Mouse (Mus musculus): ENCODE data around the gene Usp32. TPM values are rescaled to one million over a fixed set of nuclear protein-coding genes. Genes with fewer than 3 reads are reported as not detected.
"Not testable (repeated sequence)": the region's sequence is repeated elsewhere in the genome, so short reads cannot be mapped to it uniquely, and the experiment has no call there.

Gene Usp32
- polyA plus RNA-seq, 2 experiments, result 5.9 to 10.7 TPM

GRCm38 (mm10) chr11:85170058-85170740, 30.2 kb upstream of the Usp32 start, which contains the start of gene 1700125H20Rik:
TSS of gene 1700125H20Rik (plus strand) at chr11:85170404.
- Histone ChIP-seq H3K4me2 (replicated peaks; ENCODE audit: low read depth, low read length, severe bottlenecking) (peak within 1 kb of the TSS; percentile 61), H3K9me3 (ENCODE audit: control insufficient read depth, low read length) (no peaks in the 10 kb centered on the region), H3K4me1 (ENCODE audit: control insufficient read depth, insufficient read depth, low read length) (no peaks in the 10 kb centered on the region), H3K36me3 (ENCODE audit: control insufficient read depth, insufficient read depth, low read length) (no peaks in the 10 kb centered on the region), H3K9ac (ENCODE audit: low read depth, low read length, severe bottlenecking) (peak within 1 kb of the TSS; percentile 58), H3K27me3 (ENCODE audit: control insufficient read depth, insufficient read depth, low read length) (no peaks in the 10 kb centered on the region), H3K4me3 (replicated peaks; ENCODE audit: low read length) (peak within 1 kb of the TSS; percentile 31), H3K27ac (replicated peaks; ENCODE audit: low read depth, low read length) (no peak within 1 kb of the TSS)
- WGBS, result 9% methylated on average over 21 of the region's 21 CpGs
- TF ChIP-seq POLR2A (IDR thresholded peaks at IDR 0.05; ENCODE audit: borderline replicate concordance, extremely low read depth, insufficient read depth, insufficient read length), result peak; percentile 42; the same call in 1 of the 2 replicates
- peak; percentile 87 for ATAC-seq (ENCODE audit: low FRiP score, low read depth)
- peak; percentile 96 for DNase-seq (ENCODE audit: low spot score)

DNA sequence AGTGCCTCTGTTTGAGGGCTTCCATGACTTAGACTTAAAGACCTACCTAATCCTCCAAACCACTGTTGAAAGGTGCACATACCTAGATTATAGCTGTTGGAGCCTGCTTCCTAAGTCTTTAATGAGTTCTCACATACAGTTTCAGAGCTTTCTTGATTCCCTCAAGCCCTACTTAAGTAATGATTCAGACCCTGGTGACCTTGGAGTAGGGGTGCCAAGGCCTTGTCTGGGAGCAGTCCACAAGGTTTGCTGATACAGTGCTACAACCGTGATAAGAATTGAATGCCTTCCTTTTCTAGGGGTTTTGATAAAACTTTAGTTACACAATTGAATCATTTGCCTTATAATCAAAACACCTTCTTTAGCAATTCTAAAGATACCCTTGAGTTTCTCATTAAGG, 27.5 kb upstream of the Usp32 start:
- DNase-seq (ENCODE audit: low spot score) (no peak), ATAC-seq (ENCODE audit: low FRiP score, low read depth) (no peak)
- H3K27me3 ChIP-seq (ENCODE audit: control insufficient read depth, insufficient read depth, low read length), result no peaks in the 10 kb centered on the region
- H3K27ac ChIP-seq (replicated peaks; ENCODE audit: low read depth, low read length), result no peak overlapping the region
- no peak for TF ChIP-seq POLR2A (IDR thresholded peaks at IDR 0.05; ENCODE audit: borderline replicate concordance, extremely low read depth, insufficient read depth, insufficient read length)
- no peak overlapping the region for H3K9ac ChIP-seq (ENCODE audit: low read depth, low read length, severe bottlenecking)
- H3K4me3 ChIP-seq (replicated peaks; ENCODE audit: low read length), result no peak overlapping the region
- no peaks in the 10 kb centered on the region for H3K9me3 ChIP-seq (ENCODE audit: control insufficient read depth, low read length)
- H3K4me1 ChIP-seq (ENCODE audit: control insufficient read depth, insufficient read depth, low read length), result no peaks in the 10 kb centered on the region
- H3K4me2 ChIP-seq (replicated peaks; ENCODE audit: low read depth, low read length, severe bottlenecking), result no peak overlapping the region
- WGBS, result 79% methylated on average over 1 of the region's 1 CpGs
- H3K36me3 ChIP-seq (ENCODE audit: control insufficient read depth, insufficient read depth, low read length), result no peaks in the 10 kb centered on the region

GRCm38 (mm10) chr11:85164371-85164770, 24.4 kb upstream of the Usp32 start:
- no peaks in the 10 kb centered on the region for H3K4me1 ChIP-seq (ENCODE audit: control insufficient read depth, insufficient read depth, low read length)
- no peak for ATAC-seq (ENCODE audit: low FRiP score, low read depth)
- DNase-seq (ENCODE audit: low spot score), result no peak
- no peaks in the 10 kb centered on the region for H3K36me3 ChIP-seq (ENCODE audit: control insufficient read depth, insufficient read depth, low read length)
- H3K27ac ChIP-seq (replicated peaks; ENCODE audit: low read depth, low read length), result no peak overlapping the region
- no peaks in the 10 kb centered on the region for H3K27me3 ChIP-seq (ENCODE audit: control insufficient read depth, insufficient read depth, low read length)
- no peaks in the 10 kb centered on the region for H3K9me3 ChIP-seq (ENCODE audit: control insufficient read depth, low read length)
- H3K4me2 ChIP-seq (replicated peaks; ENCODE audit: low read depth, low read length, severe bottlenecking), result no peak overlapping the region
- TF ChIP-seq POLR2A (IDR thresholded peaks at IDR 0.05; ENCODE audit: borderline replicate concordance, extremely low read depth, insufficient read depth, insufficient read length), result no peak
- H3K9ac ChIP-seq (ENCODE audit: low read depth, low read length, severe bottlenecking), result no peak overlapping the region
- H3K4me3 ChIP-seq (replicated peaks; ENCODE audit: low read length), result no peak overlapping the region

DNA sequence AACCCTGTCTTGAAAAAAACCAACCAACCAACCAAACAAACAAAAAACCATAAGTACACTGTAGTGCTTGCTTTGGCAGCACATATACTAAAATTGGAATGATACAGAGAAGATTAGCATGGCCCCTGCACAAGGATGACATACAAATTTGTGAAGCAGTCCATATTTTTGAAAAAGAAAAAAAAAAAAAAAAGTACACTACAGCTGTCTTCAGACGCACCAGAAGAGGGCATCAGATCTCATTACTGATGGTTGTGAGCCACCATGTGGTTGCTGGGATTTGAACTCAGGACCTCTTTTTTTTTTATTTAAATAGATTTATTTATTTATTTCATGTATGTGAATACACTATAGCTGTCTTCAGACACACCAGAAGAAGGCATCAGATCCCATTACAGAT, 23.1 kb upstream of the Usp32 start:
- not testable (repeated sequence) for ATAC-seq (ENCODE audit: low FRiP score, low read depth)
- WGBS, result 88% methylated on average over 1 of the region's 1 CpGs

GRCm38 (mm10) chr11:85157301-85157700, 17.3 kb upstream of the Usp32 start:
- Histone ChIP-seq H3K4me2 (replicated peaks; ENCODE audit: low read depth, low read length, severe bottlenecking) (no peak overlapping the region), H3K4me3 (replicated peaks; ENCODE audit: low read length) (no peak overlapping the region), H3K27ac (replicated peaks; ENCODE audit: low read depth, low read length) (no peak overlapping the region), H3K27me3 (ENCODE audit: control insufficient read depth, insufficient read depth, low read length) (no peaks in the 10 kb centered on the region), H3K4me1 (ENCODE audit: control insufficient read depth, insufficient read depth, low read length) (no peaks in the 10 kb centered on the region), H3K9me3 (ENCODE audit: control insufficient read depth, low read length) (no peaks in the 10 kb centered on the region), H3K36me3 (ENCODE audit: control insufficient read depth, insufficient read depth, low read length) (no peaks in the 10 kb centered on the region), H3K9ac (ENCODE audit: low read depth, low read length, severe bottlenecking) (no peak overlapping the region)
- ATAC-seq (ENCODE audit: low FRiP score, low read depth) (no peak), DNase-seq (ENCODE audit: low spot score) (no peak)
- 49% methylated on average over 2 of the region's 2 CpGs for whole genome bisulfite sequencing
- no peak for TF ChIP-seq POLR2A (IDR thresholded peaks at IDR 0.05; ENCODE audit: borderline replicate concordance, extremely low read depth, insufficient read depth, insufficient read length)

More for the DNA sequence above, 23.1 kb upstream of the Usp32 start:
- DNase-seq (ENCODE audit: low spot score); H3K4me3 ChIP-seq (replicated peaks; ENCODE audit: low read length); H3K9me3 ChIP-seq (ENCODE audit: control insufficient read depth, low read length); H3K27ac ChIP-seq (replicated peaks; ENCODE audit: low read depth, low read length); H3K4me1 ChIP-seq (ENCODE audit: control insufficient read depth, insufficient read depth, low read length); H3K4me2 ChIP-seq (replicated peaks; ENCODE audit: low read depth, low read length, severe bottlenecking); H3K27me3 ChIP-seq (ENCODE audit: control insufficient read depth, insufficient read depth, low read length); H3K36me3 ChIP-seq (ENCODE audit: control insufficient read depth, insufficient read depth, low read length); H3K9ac ChIP-seq (ENCODE audit: low read depth, low read length, severe bottlenecking): not testable (repeated sequence)

Measured in limb, embryonic 14.5 days (tissue).